Mouse (Mus musculus) urinary bladder, adult 18-20 months (tissue): ENCODE measurements around the gene Gtf2h5.

Source experiments
- DNase-seq, 2 experiments: peaks; one replicate each; pipeline ENCODE4 v3.0.0; 2022; ENCODE audit warnings: low spot score in 2 of 2, mixed read lengths in 2 of 2

The Gtf2h5 gene

DNA sequence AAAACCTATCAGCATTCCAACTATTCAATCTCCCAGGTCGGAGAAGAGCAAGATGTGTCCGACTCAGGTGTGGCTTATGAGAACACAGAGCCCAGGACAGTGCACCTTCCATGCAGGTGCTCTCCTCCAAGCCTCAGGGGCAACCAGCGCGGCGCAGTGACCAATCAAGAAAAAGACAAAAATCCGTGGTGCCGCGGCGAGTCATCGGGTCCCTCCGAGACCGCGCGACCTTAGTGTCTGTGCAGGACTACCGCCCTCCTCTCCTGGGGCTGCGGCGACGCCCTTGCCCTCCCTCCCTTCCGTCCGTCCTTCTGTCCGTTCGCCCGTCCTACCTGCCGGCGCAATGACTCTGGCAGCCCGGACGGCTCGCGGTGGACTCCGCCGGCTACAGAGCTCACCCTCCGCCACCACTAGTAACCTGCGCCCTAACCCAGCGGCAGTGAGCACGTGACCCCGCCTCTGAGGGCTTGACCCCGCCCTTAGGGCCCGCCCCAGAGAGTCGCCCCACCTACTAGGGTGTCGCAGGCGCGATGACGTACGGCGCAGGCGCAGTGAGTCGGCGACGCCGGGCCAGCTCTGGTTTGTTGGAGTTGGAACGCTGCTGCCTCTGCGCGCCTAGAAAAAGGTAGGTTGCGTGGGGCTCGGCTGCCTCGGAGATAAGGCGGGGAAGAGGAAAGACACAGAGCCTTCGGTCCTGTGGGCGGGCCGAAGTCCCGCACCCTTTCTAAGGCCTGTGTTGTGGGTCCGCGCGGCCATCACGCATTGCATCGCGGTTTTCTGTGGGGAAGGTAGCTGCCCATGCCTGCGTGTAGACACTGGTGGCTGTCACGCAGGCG, at the start of gene Gtf2h5, which contains the start of gene Serac1:
Gene Gtf2h5 (plus strand): TSS at position 500 of the 836 bp plus-strand sequence.
Gene Serac1 (minus strand): TSS at position 455 of the 836 bp plus-strand sequence.
- peak; percentile 97 to 99 for DNase-seq

DNA sequence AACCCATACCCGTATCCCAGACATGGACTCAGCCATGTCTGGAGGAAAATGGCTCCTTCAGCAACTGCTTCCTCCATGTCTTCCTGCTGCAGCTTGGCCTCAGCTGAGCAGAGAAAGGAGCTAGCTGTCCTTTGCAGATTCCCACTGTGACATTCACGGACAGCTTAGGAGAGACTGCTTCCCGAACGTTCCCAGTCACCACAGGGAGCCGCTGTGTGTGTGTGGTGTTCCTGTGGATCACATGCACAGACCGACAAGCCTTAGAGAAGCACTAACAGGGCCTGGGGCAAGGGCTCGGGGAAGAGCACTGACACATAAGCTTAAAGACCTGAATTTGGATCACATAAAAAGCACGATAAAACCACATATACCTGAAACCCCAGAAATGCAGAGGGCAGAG, 43.9 kb upstream of the Gtf2h5 start:
- DNase-seq, result no peak

DNA sequence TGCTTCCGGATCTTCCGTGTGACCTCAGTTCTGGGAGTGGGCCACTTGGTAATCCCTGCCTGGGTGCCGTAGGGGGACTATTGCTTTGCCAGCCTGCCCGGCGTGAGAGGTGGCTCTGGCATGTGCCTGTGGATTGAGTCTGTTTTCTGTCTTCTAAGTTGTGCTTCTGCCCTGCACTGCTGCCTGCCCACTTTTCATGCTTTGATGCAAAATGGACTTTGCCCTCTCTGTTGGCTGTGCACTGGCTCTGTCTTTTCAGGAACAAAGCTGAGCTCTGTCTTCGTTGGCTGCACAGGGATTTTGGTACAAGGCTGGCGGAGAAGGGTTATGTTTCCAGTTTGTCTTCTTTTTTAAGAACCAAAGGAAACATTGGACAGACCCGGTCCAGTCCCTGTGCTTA, 43.1 kb upstream of the Gtf2h5 start:
- DNase-seq, result no peak

DNA sequence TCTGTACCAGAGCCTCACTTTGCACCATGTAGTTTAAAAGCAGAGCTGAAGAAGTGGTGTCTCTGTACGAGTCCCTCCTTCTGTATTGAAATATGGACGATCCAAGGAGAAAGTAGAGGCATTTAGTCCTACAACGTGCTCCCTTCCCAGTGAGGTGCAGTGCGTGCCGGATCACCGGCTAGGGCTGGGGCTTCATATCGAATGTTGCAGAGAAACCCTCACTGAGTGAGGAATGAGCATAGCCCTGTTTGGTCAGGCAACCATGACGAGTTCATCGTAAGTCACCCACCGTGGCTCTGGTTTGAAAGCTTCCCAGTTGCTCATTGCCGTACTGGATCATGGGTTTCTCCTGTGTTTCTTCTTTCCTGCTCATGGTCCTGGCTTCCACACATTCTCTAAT, 42.7 kb upstream of the Gtf2h5 start:
- no peak for DNase-seq

DNA sequence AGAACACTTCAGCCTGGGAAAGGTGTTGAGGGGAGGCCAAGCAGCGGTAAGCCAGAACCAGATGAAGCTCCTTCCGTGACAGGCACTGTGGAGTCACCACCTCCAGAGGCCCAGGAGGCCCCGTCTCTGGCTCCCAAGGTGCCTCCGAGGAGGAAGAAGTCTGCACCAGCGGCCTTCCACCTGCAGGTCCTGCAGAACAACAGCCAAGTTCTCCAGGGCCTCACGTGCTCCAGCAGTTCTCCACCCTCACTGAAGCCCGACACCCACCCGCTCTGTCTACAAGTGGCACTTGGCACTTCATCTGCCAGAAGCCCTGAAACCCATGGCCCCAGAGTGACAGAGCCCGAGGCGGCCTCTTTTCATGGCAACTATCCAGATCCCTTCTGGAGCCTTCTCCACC, 42.1 kb upstream of the Gtf2h5 start:
- DNase-seq, result no peak

DNA sequence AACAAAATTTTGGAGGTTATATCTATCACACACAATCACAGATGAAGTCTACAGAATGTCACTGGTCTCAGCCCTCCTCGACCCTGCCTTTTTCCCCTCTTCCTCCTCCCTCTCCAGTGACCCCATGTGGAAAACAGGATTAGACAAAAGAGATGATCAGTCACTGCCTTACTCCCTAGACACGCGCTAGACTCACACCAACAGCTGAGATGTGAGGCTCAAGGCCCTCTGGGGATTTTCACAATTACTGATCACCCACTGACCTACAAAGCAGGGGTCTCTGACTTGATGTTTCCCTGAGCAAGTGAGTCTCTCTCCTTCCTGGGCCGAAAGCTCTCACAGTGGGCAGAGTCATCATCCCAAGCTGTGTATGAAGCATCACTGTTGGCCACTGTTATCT, 26.8 kb upstream of the Gtf2h5 start:
- DNase-seq, result no peak

DNA sequence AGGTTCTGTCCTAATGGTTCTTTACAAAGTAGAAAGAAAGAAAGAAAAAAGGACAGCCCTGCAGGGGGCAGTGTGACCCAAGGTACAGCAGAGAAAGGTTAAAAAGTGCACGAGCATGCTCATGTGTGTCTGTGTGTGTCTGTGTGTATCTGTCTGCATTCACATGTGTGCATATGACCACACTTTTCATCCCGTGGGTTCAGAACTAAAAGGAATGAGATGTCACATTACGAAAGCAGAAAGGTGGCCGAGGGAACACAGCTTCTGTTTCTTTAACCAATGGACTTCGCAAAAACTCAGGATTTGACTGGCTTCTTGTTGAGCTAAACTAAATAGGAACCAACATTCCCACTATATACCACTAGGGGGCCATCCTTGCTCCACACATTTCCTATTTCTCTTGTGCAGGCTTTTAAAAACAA, 24.6 kb upstream of the Gtf2h5 start:
- peak in 1 of 2 experiments; percentile 31 for DNase-seq

DNA sequence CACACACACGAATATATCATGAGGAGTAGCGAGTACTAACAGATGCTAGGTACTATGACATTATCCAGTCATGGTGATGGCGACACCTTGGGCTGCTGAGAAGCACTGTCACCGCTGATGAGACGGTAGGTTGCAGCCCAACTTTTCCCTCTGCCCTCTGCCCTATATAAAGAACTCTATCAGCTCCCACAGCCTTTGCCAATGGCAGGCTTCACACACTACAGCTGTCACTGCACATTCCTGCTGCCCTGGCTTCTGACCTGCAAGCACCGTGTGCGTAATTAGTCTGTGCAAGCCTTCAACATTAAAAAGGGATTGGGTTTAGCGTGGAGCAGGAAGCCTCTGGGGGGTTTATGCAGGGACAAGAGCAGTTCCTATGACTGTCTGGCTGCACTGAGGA, 16.8 kb upstream of the Gtf2h5 start:
- no peak for DNase-seq

DNA sequence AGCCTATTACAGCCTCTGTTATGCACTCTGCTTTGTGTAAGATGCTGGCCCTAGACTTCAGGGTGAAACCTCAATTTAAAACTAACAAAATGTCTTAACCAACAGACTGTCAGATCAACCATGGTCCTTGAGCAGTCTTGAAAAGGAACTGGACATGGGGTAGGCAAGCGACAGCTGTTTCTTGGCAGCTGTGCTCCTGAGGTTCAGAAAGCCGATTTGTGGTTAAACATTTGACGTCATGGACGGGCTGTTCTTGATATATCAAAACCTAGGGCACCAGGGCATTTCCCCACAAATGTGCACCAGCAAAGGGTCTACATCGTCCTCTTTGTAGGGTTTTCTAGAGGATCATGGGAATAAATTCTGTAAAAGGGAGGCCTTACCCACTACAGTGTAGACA, 16.1 kb upstream of the Gtf2h5 start:
- no peak for DNase-seq

DNA sequence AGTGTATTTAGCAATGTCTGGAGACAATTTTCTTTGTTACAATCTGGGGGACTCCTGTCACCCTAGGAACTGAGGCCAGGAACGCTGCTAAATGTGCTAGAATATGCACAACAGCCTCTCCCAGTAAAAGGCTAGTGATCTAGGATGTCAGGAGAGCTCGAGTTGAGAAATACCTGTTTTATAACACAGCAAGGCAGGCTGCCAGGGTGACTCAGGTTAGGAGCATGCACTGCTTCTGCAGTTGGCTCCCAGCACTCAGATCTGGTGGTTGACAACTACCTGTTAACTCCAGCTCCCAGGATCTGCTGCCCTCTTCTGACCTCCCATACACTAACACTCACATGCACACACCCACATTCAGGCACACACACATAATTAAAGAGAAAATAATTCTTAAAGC, 13.6 kb upstream of the Gtf2h5 start:
- no peak for DNase-seq

DNA sequence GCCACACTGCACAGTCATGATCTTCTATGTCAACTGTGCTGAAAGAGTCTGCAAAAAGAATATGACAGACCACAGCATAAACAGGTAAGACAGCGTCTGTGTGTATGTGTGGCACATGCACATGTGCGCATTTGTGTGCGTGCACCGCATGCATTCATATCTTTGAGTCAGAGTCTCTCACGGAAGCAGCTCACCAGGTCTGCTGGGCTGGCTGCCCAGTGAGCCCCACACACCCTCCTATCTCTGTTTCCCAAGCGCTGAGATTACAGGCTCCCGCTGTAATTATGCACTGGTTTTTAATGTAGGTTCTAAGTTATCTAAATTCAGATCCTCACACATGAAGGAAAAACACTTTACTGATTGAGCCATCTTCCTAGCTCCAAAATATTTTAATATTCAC, 12.0 kb upstream of the Gtf2h5 start:
- no peak for DNase-seq

DNA sequence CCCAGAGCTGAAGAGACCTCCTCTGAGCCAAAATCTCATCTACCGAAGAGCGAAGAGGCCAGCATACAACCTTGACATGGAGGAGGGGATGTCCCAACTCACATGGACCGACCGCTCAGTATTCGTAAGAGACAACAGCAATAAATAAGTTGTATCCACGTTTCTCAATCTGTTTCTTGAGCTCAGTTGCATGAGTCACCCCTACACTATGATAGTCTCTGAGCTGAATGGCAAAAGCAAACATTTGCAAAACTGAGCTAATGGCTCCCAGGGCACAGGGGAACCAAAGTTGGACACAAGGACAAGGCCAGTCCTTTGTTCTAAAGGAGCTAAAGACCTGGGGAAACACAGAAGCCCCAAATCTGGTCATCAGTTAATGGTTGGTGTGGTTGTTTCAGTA, 9.7 kb upstream of the Gtf2h5 start:
- no peak for DNase-seq

DNA sequence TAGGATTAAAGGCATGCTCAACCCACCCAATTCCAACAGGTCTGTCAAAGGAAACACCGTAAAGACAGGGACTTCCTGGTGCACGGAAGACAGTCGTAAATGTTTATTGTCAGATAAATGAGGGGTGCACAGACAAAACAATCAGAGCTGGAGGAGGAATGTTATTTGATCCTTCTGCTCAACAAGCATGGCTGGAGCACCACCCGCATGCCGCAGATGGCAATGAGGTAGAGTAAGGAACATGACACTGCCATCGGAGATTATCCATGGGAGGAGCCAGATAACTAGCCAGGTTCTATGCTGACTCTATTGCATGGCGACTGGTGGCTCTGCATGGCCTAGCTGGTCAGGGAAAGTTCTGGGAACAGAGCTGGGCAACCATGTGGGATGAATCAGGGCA, 6.2 kb upstream of the Gtf2h5 start:
- DNase-seq, result no peak

DNA sequence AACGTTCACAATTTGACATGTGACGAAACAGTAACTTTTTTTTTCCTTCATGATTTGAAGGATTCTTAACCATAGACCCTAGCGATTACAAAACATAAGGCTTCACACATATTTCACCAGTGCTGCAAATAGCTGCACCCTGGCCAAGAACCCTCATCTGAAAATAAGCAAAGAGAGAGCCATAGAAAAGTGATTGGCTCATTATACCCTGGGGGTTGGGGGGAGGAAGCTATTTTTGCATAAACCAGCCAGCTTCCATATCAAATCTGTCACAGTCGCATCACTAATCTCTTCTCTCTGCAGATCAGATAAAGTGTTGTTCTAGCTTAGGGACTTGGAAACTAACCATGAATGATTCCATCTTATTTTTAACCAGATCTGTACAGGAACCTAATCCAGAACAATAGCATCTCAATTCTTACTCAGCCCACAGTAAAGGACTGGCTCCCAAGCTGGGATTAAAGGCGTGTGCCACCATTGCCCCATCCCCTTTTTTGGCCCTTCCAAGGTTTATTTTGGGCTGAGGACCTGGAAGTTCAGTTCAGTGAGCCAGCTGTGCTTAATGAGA, 3.8 kb downstream of the Gtf2h5 start:
- DNase-seq, result no peak

DNA sequence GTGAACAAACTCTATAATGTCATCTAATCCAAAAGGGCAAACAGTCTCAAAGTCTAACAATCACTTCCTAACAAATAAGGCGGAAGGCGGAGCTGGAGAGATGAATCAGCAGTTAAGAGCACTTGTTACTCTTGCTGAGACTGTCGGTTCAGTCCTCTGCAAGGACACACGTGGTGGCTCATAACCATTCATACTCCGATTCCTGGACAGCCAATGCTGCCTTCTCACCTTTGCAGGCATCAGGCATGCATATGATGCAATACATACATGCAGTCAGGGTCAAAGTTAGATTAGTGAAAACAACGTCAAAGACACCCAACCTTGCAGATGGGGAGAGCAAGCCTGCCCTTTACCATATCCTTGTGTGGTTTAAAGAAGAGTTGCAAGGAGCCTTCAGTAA, 12.0 kb downstream of the Gtf2h5 start:
- DNase-seq, result no peak

DNA sequence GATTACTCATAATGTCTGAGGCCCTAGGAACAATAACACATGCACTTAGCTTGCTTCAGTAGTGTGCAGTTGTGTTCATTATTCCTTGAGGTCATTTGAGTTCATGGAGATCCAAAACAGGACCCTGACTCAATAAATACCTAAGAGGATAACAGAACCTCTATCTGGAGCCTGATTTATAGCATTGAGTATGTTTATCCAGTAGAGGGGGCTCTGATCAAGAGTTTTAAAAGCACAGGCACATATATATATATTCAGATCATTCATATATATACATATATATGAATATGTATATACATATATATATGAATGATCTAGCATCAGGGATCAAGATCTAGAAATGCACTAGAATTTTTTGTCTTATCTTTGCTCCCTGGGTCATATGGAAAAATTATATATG, 16.0 kb downstream of the Gtf2h5 start:
- no peak for DNase-seq

DNA sequence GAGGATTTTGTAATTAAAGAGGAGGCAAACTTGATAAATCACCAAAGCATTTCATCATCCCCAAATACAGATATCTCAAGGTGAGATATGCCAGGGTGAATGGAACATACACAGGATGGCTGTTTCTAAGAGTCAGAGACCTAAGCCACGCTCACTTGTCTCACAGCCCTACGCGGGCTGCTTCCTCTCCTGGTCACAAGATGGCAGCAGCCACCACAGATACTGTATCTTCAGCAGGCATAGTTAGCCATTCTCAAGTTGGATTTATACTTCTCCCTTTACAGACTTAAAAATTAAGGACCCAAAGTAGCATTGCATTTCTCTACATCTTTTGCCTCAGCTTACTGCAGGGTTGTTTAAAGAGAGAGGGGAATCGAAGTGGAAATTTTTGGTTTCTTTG, 18.3 kb downstream of the Gtf2h5 start:
- DNase-seq, result peak; percentile 24 to 40

DNA sequence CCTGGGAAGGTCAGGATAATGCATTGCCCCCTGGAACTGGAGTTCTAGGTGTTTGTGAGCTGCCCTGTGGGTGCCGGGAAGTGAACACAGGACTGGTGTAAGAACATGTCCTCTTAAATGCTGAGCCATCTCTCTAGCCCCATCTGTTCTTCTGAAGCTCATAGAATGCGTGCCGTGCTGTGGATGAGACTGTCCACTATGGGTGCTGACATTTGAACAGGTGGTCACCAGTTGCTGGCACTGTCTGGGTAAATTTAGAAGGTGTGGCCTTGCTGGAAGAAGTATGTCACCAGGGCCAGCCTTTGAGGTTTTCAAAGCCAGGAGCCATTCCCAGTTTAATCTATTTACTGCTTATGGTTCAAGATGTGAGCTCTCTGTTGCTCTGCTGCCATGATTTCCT, 22.7 kb downstream of the Gtf2h5 start:
- DNase-seq, result no peak

DNA sequence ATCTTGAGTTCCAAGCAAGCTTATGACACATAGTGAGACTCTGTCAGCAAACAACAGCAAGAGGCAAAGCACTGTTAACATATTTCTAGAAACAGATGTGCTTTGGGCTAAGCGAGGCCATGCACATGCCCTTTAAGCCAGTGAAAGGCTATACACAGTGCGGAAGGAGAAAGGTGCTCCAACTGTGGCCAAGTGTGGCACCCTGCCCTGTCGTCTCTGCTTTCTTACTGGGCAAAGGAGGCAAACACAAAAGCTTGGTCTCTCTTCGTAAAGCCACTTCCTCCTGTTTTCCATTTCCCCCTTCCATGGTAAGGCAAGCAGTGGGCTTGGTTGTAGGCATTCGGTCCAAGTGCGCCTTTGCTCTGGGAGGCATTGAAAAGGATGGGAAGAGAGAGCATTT, 24.0 kb downstream of the Gtf2h5 start:
- DNase-seq, result no peak

DNA sequence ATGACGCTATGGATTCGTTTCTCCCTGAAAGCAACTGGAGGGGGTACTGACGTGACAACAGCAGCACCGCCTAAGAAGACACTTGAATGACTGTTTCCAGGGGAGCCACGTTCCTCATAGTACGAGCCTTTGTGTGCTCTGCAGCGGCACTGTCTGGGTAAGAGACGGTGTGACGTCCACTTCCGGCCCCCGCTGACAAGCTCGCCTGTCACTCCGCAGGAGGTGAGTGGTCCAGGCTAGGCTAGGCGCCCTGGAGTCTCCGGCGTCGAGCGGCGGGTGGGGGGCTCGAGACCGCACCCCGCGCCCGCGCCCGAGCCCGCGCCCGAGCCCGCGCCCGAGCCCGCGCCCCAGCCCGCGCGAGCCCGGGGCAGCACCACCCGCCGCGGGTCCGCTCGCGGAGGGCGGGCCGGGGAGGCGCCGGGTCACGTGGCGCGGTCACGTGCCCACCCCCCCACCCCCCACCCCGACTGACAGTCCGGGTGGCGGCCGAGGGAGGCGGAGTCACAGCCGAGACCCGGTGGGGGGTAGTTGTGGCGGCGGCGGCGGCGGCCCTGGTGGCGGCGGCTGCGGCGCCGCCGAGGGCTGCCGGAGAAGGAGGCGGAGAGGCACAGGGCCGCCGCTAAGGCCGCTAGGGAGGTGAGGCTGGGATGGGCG, 26.9 kb downstream of the Gtf2h5 start, which contains the start of gene Tulp4:
Gene Tulp4 (plus strand): TSS at position 77 of the 654 bp plus-strand sequence.
- DNase-seq, result peak; percentile 74 to 78

DNA sequence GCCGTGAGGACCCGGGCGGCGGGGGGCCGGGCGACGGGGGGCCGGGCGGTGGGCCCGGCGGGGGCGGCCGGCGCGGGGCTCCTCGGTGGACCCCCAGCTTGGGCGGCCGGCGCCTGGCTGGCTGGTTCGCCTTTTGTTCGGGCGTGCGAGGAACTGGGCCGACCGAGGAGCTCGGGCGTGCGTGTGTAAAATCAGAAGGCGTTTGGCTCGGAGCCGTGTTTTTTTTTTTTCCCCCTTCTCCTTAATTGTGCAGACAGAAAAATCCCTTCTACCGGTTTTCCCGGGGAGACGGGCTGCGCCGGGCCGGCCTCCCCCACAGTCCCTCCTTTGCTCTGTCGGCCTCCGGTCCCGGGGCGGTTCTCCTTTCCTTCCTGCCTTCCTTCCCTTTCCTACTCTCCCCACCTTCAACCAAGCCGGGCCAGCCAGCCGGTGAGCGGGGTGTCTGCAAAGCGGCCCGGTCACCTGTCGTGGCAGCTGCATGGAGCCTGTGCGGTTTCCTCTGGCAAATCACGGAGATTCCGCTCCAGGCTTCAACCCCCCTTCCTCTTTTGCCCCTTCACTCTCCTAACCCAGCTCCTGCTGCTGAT, 27.5 kb downstream of the Gtf2h5 start:
- DNase-seq, result peak; percentile 36 to 74

DNA sequence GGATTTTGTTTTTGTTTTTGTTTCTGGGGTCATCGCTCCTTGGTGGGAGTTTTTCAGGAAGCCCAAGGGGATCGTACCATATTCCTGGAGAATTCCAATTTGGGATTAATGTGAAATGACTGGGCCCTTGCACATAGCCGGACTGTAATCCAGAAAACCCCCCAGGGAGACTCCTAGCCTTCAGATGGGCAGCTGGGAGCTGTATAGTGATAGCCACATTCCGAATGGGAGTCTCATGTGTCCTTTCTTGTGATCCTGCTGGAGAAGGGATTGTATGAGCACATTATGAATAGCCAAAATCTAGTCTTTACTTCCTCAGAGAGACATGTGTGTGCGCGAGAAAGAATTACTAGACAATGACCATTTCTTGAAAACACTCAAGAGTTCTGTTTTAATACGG, 28.6 kb downstream of the Gtf2h5 start:
- DNase-seq, result no peak
